ENCODE assay signal across 8 mouse cellular contexts in the genomic region with DNA sequence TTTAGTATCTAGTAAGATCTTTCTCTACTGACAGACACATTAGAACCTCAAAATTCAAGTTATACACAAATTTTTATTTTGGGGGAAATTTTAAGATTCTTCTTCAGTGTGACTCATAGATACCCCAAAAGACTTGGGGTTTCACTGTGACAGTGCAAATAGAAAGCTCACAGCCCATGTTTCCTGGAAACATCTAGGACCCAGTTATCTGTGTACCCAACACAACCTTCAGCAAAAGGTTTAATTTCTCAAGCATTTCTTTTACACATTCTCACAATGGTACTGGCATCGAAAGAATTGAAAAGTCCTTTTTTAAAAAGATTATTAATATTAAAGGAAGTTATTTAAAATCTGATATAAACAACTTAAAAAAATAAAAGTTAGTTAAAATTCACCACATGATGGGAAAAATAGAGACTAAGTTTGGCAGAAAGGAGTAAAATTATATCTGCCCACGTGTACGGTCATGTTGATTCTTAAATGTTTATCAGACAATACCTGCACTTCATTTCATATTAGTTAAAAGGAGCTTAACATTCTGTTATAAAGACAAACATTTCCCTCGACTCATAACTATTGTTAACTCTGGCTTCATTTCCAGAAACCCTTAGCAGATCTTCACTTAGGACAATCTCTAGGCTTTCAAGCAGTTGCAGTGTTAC. TPM values are rescaled to one million over a fixed set of nuclear protein-coding genes. Genes with fewer than 3 reads are reported as not detected.
DNase-seq lines count a peak whose midpoint lies in the region; ATAC-seq lines count a peak whose summit lies in the region.

No protein-coding gene starts in this region.

- no peaks in the 10 kb centered on the region for H3K27me3 ChIP-seq in lung, embryonic 15.5 days
- H3K27me3 ChIP-seq in embryonic facial prominence, embryonic 12.5 days: no peaks in the 10 kb centered on the region
- no peaks in the 10 kb centered on the region for H3K27me3 ChIP-seq in intestine, embryonic 15.5 days (replicated peaks)
- H3K27me3 ChIP-seq in neural tube, embryonic 13.5 days: no peaks in the 10 kb centered on the region

- WGBS in lung, embryonic 15.5 days: 22% methylated on average over 4 of the region's 4 CpGs
- 29% methylated on average over 4 of the region's 4 CpGs for whole genome bisulfite sequencing in embryonic facial prominence, embryonic 12.5 days
- 32% methylated on average over 4 of the region's 4 CpGs for WGBS in intestine, embryonic 15.5 days
- 36% methylated on average over 4 of the region's 4 CpGs for WGBS in neural tube, embryonic 13.5 days

- peaks cover 16% of the 10 kb centered on the region for H3K4me1 ChIP-seq in lung, embryonic 15.5 days
- H3K4me1 ChIP-seq in embryonic facial prominence, embryonic 12.5 days: peaks cover 17% of the 10 kb centered on the region
- H3K4me1 ChIP-seq in intestine, embryonic 15.5 days (replicated peaks): peaks cover 6% of the 10 kb centered on the region; the same call in 1 of the 2 replicates
- H3K4me1 ChIP-seq in neural tube, embryonic 13.5 days (replicated peaks): peaks cover 33% of the 10 kb centered on the region

- H3K4me2 ChIP-seq in lung, embryonic 15.5 days: peak overlapping the region; percentile 69
- peak overlapping the region; percentile 56 for H3K4me2 ChIP-seq in embryonic facial prominence, embryonic 12.5 days (replicated peaks)
- peak overlapping the region; percentile 78 for H3K4me2 ChIP-seq in intestine, embryonic 15.5 days (replicated peaks)
- H3K4me2 ChIP-seq in neural tube, embryonic 13.5 days: peak overlapping the region; percentile 71

- H3K36me3 ChIP-seq in lung, embryonic 15.5 days: no peaks in the 10 kb centered on the region
- H3K36me3 ChIP-seq in embryonic facial prominence, embryonic 12.5 days: peaks cover 7% of the 10 kb centered on the region; the same call in 1 of the 2 replicates
- H3K36me3 ChIP-seq in intestine, embryonic 15.5 days: no peaks in the 10 kb centered on the region
- no peaks in the 10 kb centered on the region for H3K36me3 ChIP-seq in neural tube, embryonic 13.5 days

- H3K9me3 ChIP-seq in lung, embryonic 15.5 days: no peaks in the 10 kb centered on the region
- H3K9me3 ChIP-seq in embryonic facial prominence, embryonic 12.5 days: no peaks in the 10 kb centered on the region
- no peaks in the 10 kb centered on the region for H3K9me3 ChIP-seq in intestine, embryonic 15.5 days
- no peaks in the 10 kb centered on the region for H3K9me3 ChIP-seq in neural tube, embryonic 13.5 days

- peak overlapping the region; percentile 73 for H3K9ac ChIP-seq in lung, embryonic 15.5 days
- H3K9ac ChIP-seq in embryonic facial prominence, embryonic 12.5 days: peak overlapping the region; percentile 67
- H3K9ac ChIP-seq in intestine, embryonic 15.5 days: peak overlapping the region; percentile 68
- peak overlapping the region; percentile 83 for H3K9ac ChIP-seq in neural tube, embryonic 13.5 days

- no peak for ATAC-seq in lung, embryonic 15.5 days (ENCODE audit: borderline replicate concordance, extremely low read depth, low FRiP score, low TSS enrichment)
- ATAC-seq in embryonic facial prominence, embryonic 12.5 days (ENCODE audit: insufficient number of reproducible peaks, insufficient read depth, low FRiP score, low TSS enrichment): no peak
- ATAC-seq in intestine, embryonic 15.5 days: no peak
- ATAC-seq in neural tube, embryonic 13.5 days (ENCODE audit: low read depth): no peak

- H3K27ac ChIP-seq in lung, embryonic 15.5 days: peak overlapping the region; percentile 88
- peak overlapping the region; percentile 95; the same call in 1 of the 2 replicates for H3K27ac ChIP-seq in embryonic facial prominence, embryonic 12.5 days
- 0 out of 2 replicates have a peak overlapping the region, but pooled peaks have one; percentile 85 for H3K27ac ChIP-seq in intestine, embryonic 15.5 days
- H3K27ac ChIP-seq in neural tube, embryonic 13.5 days (replicated peaks): peak overlapping the region; percentile 86; the same call in 1 of the 2 replicates

- no peak for DNase-seq in lung, postnatal 10 days
- no peak for DNase-seq in cerebellum, adult 9-11 months
- DNase-seq in B cell, adult 2 months: no peak
- no peak for DNase-seq in urinary bladder, postnatal 14 days (ENCODE audit: low spot score)

- H3K4me3 ChIP-seq in lung, embryonic 15.5 days: peak overlapping the region; percentile 68
- H3K4me3 ChIP-seq in embryonic facial prominence, embryonic 12.5 days: peak overlapping the region; percentile 61
- peak overlapping the region; percentile 69 for H3K4me3 ChIP-seq in intestine, embryonic 15.5 days (replicated peaks)
- H3K4me3 ChIP-seq in neural tube, embryonic 13.5 days: peak overlapping the region; percentile 80

RNA-seq across cellular contexts. Expression of a gene that starts 1.2 kb away (rescaled TPM):
- polyA plus RNA-seq in lung, embryonic 15.5 days (2015; fragmentation: Nextera tagmentation; extraction: Ambion mirVana): 15.6 and 17.2 TPM in 2 replicates
- 27.0 and 28.8 TPM in 2 replicates for polyA plus RNA-seq in embryonic facial prominence, embryonic 12.5 days (2016; fragmentation: Nextera tagmentation; extraction: Ambion mirVana)
- 7.9 and 8.3 TPM in 2 replicates for polyA plus RNA-seq in intestine, embryonic 15.5 days (2015; fragmentation: Nextera tagmentation; extraction: Ambion mirVana)
- polyA plus RNA-seq in neural tube, embryonic 13.5 days (2015; fragmentation: Nextera tagmentation; extraction: Ambion mirVana): 6.8 and 9.5 TPM in 2 replicates
